Mouse (Mus musculus) heart, embryonic 11.5 days (tissue): ENCODE measurements around the gene Actl7a. TPM values are rescaled to one million over a fixed set of nuclear protein-coding genes. Genes with fewer than 3 reads are reported as not detected.

Experiments
- ATAC-seq: fragments of 200-750 bp; cut with Nextera tagmentation; replicated peaks from 2 replicates; pipeline ENCODE4 v1.8.0; 2017; ENCODE audit warnings: moderate library complexity; ENCODE audit not compliant: insufficient number of reproducible peaks, low FRiP score, low TSS enrichment
- H3K27ac ChIP-seq: fragments of 300-500 bp; sonication (generic); 2 replicates; pipeline ENCODE4 v1.5.1; 2014; ENCODE audit warnings: mild to moderate bottlenecking, low read depth, low read length
- H3K27me3 ChIP-seq: fragments of 300-500 bp; sonication (generic); 2 replicates; pipeline ENCODE4 v1.6.1; 2014; ENCODE audit warnings: mild to moderate bottlenecking, low read length, mixed read lengths; ENCODE audit not compliant: control insufficient read depth, insufficient read depth
- H3K36me3 ChIP-seq: fragments of 300-500 bp; sonication (generic); 2 replicates; pipeline ENCODE4 v1.6.1; 2014; ENCODE audit warnings: mild to moderate bottlenecking, low read length, moderate library complexity, mixed read lengths; ENCODE audit not compliant: control insufficient read depth, insufficient read depth
- H3K4me1 ChIP-seq: fragments of 300-500 bp; sonication (generic); 2 replicates; pipeline ENCODE4 v1.6.1; 2014; ENCODE audit warnings: low read length; ENCODE audit not compliant: control insufficient read depth, insufficient read depth
- H3K4me2 ChIP-seq: fragments of 300-500 bp; sonication (generic); 2 replicates; pipeline ENCODE4 v1.6.1; 2014; ENCODE audit warnings: mild to moderate bottlenecking, moderate library complexity
- H3K4me3 ChIP-seq: fragments of 300-500 bp; sonication (generic); 2 replicates; pipeline ENCODE4 v1.5.1; 2014; ENCODE audit warnings: low read depth, low read length
- H3K9ac ChIP-seq: fragments of 300-500 bp; sonication (generic); 2 replicates; pipeline ENCODE4 v1.6.1; 2014; ENCODE audit warnings: mild to moderate bottlenecking, low read depth, low read length, moderate library complexity
- H3K9me3 ChIP-seq: fragments of 300-500 bp; sonication (generic); replicated peaks from 2 replicates; pipeline ENCODE4 v1.6.1; 2016; ENCODE audit warnings: low read length; ENCODE audit not compliant: control insufficient read depth
- WGBS: fragments of 180-500 bp; shearing (Covaris S2); extraction: QIAGEN DNeasy Blood & Tissue Kit; methylation state at CpG from one replicate; pipeline ENCODE4 v1.1.7; 2014; ENCODE audit not compliant: insufficient replicate concordance; 5-methylcytosine and 5-hydroxymethylcytosine counted together
- polyA plus RNA-seq: library from polyadenylated mRNA; unstranded; fragments of >200 nt; fragmentation: Nextera tagmentation; extraction: Ambion mirVana; gene quantifications from 2 replicates; pipeline ENCODE4 v1.2.1, GENCODE M21; 2014

Actl7a gene
- 0.20 TPM in 1 of 2 replicates, not detected in the other for polyA plus RNA-seq

- Histone ChIP-seq H3K4me1 (no peaks in the 10 kb centered on the region), H3K27ac (no peak within 1 kb of the TSS), H3K4me2 (no peak within 1 kb of the TSS), H3K9ac (no peak within 1 kb of the TSS), H3K27me3 (no peaks in the 10 kb centered on the region), H3K4me3 (no peak within 1 kb of the TSS), H3K36me3 (peaks cover 9% of the 10 kb centered on the region), H3K9me3 (no peaks in the 10 kb centered on the region)
- WGBS: 94% methylated on average over 21 of the region's 21 CpGs
- ATAC-seq: no peak
These were observed at the start of gene Actl7a for GRCm38 (mm10) chr4:56743363-56744195. Gene Actl7a (plus strand): TSS chr4:56743413.

- 73% methylated on average over 7 of the region's 7 CpGs for WGBS
- Histone ChIP-seq H3K4me1 (no peaks in the 10 kb centered on the region), H3K9me3 (no peaks in the 10 kb centered on the region), H3K27me3 (no peaks in the 10 kb centered on the region), H3K9ac (no peak overlapping the region), H3K27ac (no peak overlapping the region), H3K36me3 (no peaks in the 10 kb centered on the region), H3K4me2 (no peak overlapping the region), H3K4me3 (no peak overlapping the region)
- no peak for ATAC-seq
These were observed 46.8 kb upstream of the Actl7a start for GRCm38 (mm10) chr4:56696401-56696800.

GRCm38 (mm10) chr4:56698671-56699070 is 44.5 kb upstream of the Actl7a start:
- ATAC-seq: no peak
- 19% methylated on average over 5 of the region's 5 CpGs for WGBS
- Histone ChIP-seq H3K27me3 (no peaks in the 10 kb centered on the region), H3K4me1 (no peaks in the 10 kb centered on the region), H3K36me3 (no peaks in the 10 kb centered on the region), H3K27ac (no peak overlapping the region), H3K9me3 (no peaks in the 10 kb centered on the region), H3K9ac (no peak overlapping the region), H3K4me2 (no peak overlapping the region), H3K4me3 (no peak overlapping the region)

- Histone ChIP-seq H3K4me2 (no peak overlapping the region; the same call in 1 of the 2 replicates), H3K4me3 (no peak overlapping the region), H3K36me3 (no peaks in the 10 kb centered on the region), H3K9ac (no peak overlapping the region), H3K27ac (no peak overlapping the region), H3K4me1 (no peaks in the 10 kb centered on the region), H3K9me3 (no peaks in the 10 kb centered on the region), H3K27me3 (no peaks in the 10 kb centered on the region; the same call in 1 of the 2 replicates)
- WGBS: 38% methylated on average over 10 of the region's 10 CpGs
- no peak for ATAC-seq
These were observed 41.0 kb upstream of the Actl7a start for GRCm38 (mm10) chr4:56702234-56702633.

GRCm38 (mm10) chr4:56713155-56713554 is 30.1 kb upstream of the Actl7a start:
- Histone ChIP-seq H3K4me1 (peaks cover 6% of the 10 kb centered on the region), H3K4me2 (no peak overlapping the region), H3K27me3 (no peaks in the 10 kb centered on the region), H3K36me3 (no peaks in the 10 kb centered on the region), H3K9ac (no peak overlapping the region), H3K4me3 (no peak overlapping the region), H3K27ac (no peak overlapping the region), H3K9me3 (no peaks in the 10 kb centered on the region)
- 87% methylated on average over 3 of the region's 3 CpGs for WGBS
- ATAC-seq: no peak

- 62% methylated on average over 5 of the region's 5 CpGs for WGBS
These were observed 26.4 kb upstream of the Actl7a start for GRCm38 (mm10) chr4:56716801-56717200.

GRCm38 (mm10) chr4:56717932-56718331 is 25.3 kb upstream of the Actl7a start:
- Histone ChIP-seq H3K9me3 (no peaks in the 10 kb centered on the region), H3K4me1 (peaks cover 12% of the 10 kb centered on the region; the same call in 1 of the 2 replicates), H3K9ac (no peak overlapping the region), H3K27ac (peak overlapping the region; percentile 30; the same call in 1 of the 2 replicates), H3K27me3 (no peaks in the 10 kb centered on the region), H3K36me3 (no peaks in the 10 kb centered on the region), H3K4me2 (no peak overlapping the region), H3K4me3 (no peak overlapping the region)
- no peak for ATAC-seq
- WGBS: 78% methylated on average over 3 of the region's 3 CpGs

More at GRCm38 (mm10) chr4:56716801-56717200, 26.4 kb upstream of the Actl7a start:
- Histone ChIP-seq H3K9ac (no peak overlapping the region), H3K9me3 (no peaks in the 10 kb centered on the region), H3K4me1 (peaks cover 10% of the 10 kb centered on the region; the same call in 1 of the 2 replicates), H3K4me2 (no peak overlapping the region), H3K4me3 (no peak overlapping the region), H3K36me3 (no peaks in the 10 kb centered on the region), H3K27me3 (no peaks in the 10 kb centered on the region), H3K27ac (no peak overlapping the region)
- ATAC-seq: no peak

GRCm38 (mm10) chr4:56718573-56719442 is 24.4 kb upstream of the Actl7a start:
- peak overlapping the region; percentile 33 for H3K4me2 ChIP-seq

More at GRCm38 (mm10) chr4:56718573-56719442, 24.4 kb upstream of the Actl7a start:
- Histone ChIP-seq H3K4me3 (no peak overlapping the region), H3K36me3 (no peaks in the 10 kb centered on the region), H3K27ac (peak overlapping the region; percentile 83), H3K9ac (no peak overlapping the region), H3K27me3 (no peaks in the 10 kb centered on the region), H3K9me3 (no peaks in the 10 kb centered on the region), H3K4me1 (peaks cover 12% of the 10 kb centered on the region; the same call in 1 of the 2 replicates)
- ATAC-seq: no peak
- 40% methylated on average over 12 of the region's 12 CpGs for WGBS
